Mouse (Mus musculus) kidney, postnatal 0 days (tissue): ENCODE measurements around the gene Topors. TPM values are rescaled to one million over a fixed set of nuclear protein-coding genes. Genes with fewer than 3 reads are reported as not detected.
"Not testable (repeated sequence)": the region's sequence is repeated elsewhere in the genome, so short reads cannot be mapped to it uniquely, and the experiment has no call there.

ENCODE experiments used
- ATAC-seq: fragments of 200-750 bp; cut with Nextera tagmentation; replicated peaks from 2 replicates; pipeline ENCODE4 v1.8.0; 2017; ENCODE audit warnings: low read depth, moderate number of reproducible peaks, moderate TSS enrichment, moderate library complexity; ENCODE audit not compliant: low FRiP score
- DNase-seq: peaks from one replicate; pipeline ENCODE4 v3.0.0-alpha.2; 2016; ENCODE audit warnings: low spot score
- H3K27ac ChIP-seq: fragments of 300-500 bp; sonication (generic); 2 replicates; pipeline ENCODE4 v1.5.1; 2014; ENCODE audit warnings: mild to moderate bottlenecking
- H3K27me3 ChIP-seq: fragments of 300-500 bp; sonication (generic); 2 replicates; pipeline ENCODE4 v1.6.1; 2014; ENCODE audit warnings: low read length, mixed read lengths; ENCODE audit not compliant: insufficient read depth
- H3K36me3 ChIP-seq: fragments of 300-500 bp; sonication (generic); 2 replicates; pipeline ENCODE4 v1.6.1; 2014; ENCODE audit warnings: low read length, mixed read lengths; ENCODE audit not compliant: insufficient read depth
- H3K4me1 ChIP-seq: fragments of 300-500 bp; sonication (generic); replicated peaks from 2 replicates; pipeline ENCODE4 v1.6.1; 2014; ENCODE audit warnings: antibody characterized with exemption, low read length, mixed read lengths; ENCODE audit not compliant: insufficient read depth
- H3K4me2 ChIP-seq: fragments of 300-500 bp; sonication (generic); 2 replicates; pipeline ENCODE4 v1.6.1; 2014; ENCODE audit warnings: mild to moderate bottlenecking, low read length, moderate library complexity, mixed read lengths
- H3K4me3 ChIP-seq: fragments of 300-500 bp; sonication (generic); replicated peaks from 2 replicates; pipeline ENCODE4 v1.5.1; 2014; ENCODE audit warnings: low read depth, low read length
- H3K9ac ChIP-seq: fragments of 300-500 bp; sonication (generic); 2 replicates; pipeline ENCODE4 v1.6.1; 2014; ENCODE audit warnings: low read depth, low read length
- H3K9me3 ChIP-seq: fragments of 300-500 bp; sonication (generic); replicated peaks from 2 replicates; pipeline ENCODE4 v1.6.1; 2016; ENCODE audit warnings: low read length, inconsistent platforms, mixed read lengths
- CTCF ChIP-seq: IDR thresholded peaks from 2 replicates; pipeline ENCODE4 v1.5.1; 2016; ENCODE audit warnings: antibody characterized with exemption, low read depth, mild to moderate bottlenecking, moderate library complexity
- WGBS: fragments of 180-500 bp; shearing (Covaris S2); extraction: QIAGEN DNeasy Blood & Tissue Kit; methylation state at CpG from one replicate; pipeline ENCODE4 v1.1.7; 2014; 5-methylcytosine and 5-hydroxymethylcytosine counted together
- polyA plus RNA-seq: library from polyadenylated mRNA; unstranded; fragments of >200 nt; fragmentation: Nextera tagmentation; extraction: Ambion mirVana; gene quantifications from 2 replicates; pipeline ENCODE4 v1.2.1, GENCODE M21; 2015

Gene Topors
- polyA plus RNA-seq, 1 experiment from 2014 or later = 30.8 TPM

DNA sequence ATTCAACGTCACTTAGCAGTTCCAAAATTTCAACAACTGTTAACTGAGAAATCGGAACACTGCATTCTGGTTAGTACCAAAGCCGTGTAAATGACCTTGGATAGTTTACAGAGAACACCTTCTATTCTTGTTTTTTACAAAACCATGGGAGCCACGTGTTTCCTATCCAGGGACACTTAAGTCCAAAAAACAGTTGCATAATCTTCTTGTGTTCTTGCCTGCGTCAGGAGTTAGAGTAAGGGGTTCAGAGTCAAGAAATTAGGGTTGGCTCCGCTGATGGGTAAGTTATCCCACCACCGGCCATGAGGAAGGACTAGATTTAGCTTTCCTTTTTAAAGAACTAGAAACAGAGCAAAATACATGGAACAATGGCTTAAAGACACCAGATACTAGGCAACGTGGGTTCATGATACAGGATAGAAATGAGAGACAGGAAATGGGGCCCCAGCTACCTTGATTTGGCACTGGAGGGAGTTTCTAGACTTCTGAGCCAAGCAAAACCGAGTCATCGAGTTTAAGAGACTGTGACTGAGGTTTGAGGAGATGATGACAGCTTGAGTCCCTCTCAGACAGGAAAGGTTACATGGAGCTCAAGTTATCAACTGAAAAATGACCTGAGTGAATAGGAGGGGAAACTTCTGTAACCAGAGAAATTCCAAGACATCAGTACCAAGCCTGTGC lies 32.9 kb upstream of the Topors start:
- H3K27ac ChIP-seq = no peak overlapping the region
- H3K4me3 ChIP-seq = no peak overlapping the region
- H3K27me3 ChIP-seq = no peaks in the 10 kb centered on the region
- WGBS = 69% methylated on average over 10 of the region's 10 CpGs
- ATAC-seq (no peak), DNase-seq (no peak)
- H3K4me2 ChIP-seq = no peak overlapping the region
- H3K9me3 ChIP-seq = no peaks in the 10 kb centered on the region
- H3K4me1 ChIP-seq = no peaks in the 10 kb centered on the region
- H3K9ac ChIP-seq = no peak overlapping the region
- no peaks in the 10 kb centered on the region for H3K36me3 ChIP-seq
- no peak for TF ChIP-seq CTCF

DNA sequence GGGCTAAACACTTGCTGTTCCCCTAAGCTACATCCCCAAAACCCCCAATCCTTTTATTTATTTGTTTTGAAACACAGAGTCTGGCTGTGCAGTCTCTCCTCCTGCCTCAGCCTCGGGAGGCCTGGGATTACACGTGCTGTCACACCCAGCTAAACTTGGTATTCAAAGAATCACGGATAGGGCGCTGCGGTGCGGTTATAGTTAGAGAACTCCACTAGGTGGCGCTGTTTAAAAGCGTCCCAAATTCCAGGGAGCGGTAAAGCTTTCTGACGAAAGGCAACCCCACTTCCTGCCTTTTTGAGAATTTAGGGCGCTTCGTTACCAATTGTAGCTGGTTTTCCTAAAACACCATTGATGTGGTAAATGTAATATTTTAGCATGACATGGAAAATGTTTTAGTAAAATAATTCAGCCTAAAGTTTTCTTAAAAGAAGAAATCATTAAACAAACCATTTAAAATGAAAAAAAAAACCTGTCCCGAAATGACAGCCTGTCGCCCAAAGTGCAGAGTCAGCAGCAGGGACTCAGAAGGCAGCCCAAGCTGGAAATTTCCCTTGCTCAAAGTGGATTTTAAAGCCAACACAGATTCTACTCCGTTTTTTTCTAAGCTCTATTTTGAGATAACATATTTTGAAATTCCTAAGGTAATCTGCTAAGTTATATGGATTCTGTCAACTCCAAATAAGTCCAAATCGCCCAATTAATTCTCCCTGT lies 31.6 kb upstream of the Topors start:
- Histone ChIP-seq H3K9ac (no peak overlapping the region), H3K4me1 (no peaks in the 10 kb centered on the region), H3K9me3 (no peaks in the 10 kb centered on the region), H3K27ac (no peak overlapping the region), H3K4me3 (no peak overlapping the region), H3K4me2 (peak overlapping the region; percentile 14), H3K27me3 (no peaks in the 10 kb centered on the region), H3K36me3 (no peaks in the 10 kb centered on the region)
- TF ChIP-seq CTCF = peak; percentile 95
- DNase-seq = peak; percentile 94
- WGBS = 10% methylated on average over 16 of the region's 16 CpGs
- ATAC-seq = peak; percentile 83

DNA sequence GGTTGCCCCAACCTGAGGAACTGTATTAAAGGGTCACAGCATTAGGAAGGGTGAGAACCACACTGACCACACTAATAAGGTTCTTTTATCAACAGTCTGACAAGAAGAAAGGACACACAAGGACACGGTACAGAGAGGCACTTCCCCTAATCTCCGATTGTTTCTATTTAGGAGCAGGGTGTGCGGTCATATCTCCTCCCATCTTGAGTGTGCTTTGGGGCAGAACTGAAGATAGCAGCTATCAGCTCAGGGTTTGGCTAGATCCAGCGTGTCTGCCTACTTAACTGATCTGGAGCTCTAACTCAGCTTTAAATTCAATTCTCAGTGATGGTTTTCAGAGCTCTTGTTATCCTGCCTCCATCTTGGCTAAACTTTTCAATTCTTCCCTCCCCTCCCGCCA lies 29.5 kb upstream of the Topors start:
- no peak for ATAC-seq
- 71% methylated on average over 5 of the region's 5 CpGs for WGBS
- Histone ChIP-seq H3K27ac (no peak overlapping the region), H3K36me3 (no peaks in the 10 kb centered on the region), H3K4me1 (no peaks in the 10 kb centered on the region), H3K9ac (no peak overlapping the region), H3K9me3 (no peaks in the 10 kb centered on the region), H3K4me3 (no peak overlapping the region), H3K4me2 (no peak overlapping the region), H3K27me3 (no peaks in the 10 kb centered on the region)
- DNase-seq = no peak
- no peak for TF ChIP-seq CTCF

DNA sequence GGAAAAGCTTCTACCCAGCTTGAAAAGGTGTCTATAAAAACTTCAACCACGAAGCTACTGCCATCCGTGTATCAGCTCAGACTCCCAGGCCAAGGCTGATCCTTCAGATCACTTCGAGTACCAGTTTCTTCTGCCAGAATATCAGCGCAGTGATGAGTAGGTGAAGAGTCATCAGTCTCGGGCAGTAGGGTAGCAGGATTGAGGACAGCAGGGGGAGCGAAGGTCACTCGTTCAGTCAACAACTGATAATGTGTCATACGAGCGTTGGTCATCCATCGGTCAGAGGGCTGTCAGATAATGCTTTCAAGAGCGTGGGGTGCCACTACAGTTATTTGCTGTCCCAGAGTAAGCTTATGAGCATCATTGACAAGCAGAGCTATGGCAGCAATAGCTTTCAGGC lies 21.9 kb upstream of the Topors start:
- 92% methylated on average over 11 of the region's 11 CpGs for WGBS
- not testable (repeated sequence) for H3K27ac ChIP-seq

DNA sequence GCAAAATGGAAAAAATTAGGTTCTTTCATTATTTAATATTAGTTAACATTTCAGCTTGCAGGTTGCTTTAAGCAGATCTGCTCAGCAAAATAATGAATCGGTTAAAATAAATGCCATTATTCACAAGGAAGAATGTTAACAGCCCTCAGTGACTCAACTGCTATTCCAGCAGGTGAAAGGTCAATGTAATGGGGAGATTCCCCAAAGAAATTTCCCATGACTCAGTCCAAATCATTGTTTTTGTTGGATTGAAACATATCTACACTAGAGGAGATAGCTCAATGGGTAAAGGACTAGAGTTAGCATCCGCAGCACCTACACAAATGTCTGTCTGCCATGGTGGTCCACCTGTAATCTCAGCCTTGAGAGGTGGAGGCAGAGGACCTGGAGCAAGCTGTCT lies 19.4 kb upstream of the Topors start:
- TF ChIP-seq CTCF = no peak
- H3K4me2 ChIP-seq = no peak overlapping the region
- no peak overlapping the region for H3K4me3 ChIP-seq
- no peaks in the 10 kb centered on the region for H3K4me1 ChIP-seq
- WGBS = 80% methylated on average over 2 of the region's 2 CpGs
- H3K27ac ChIP-seq = no peak overlapping the region
- H3K9ac ChIP-seq = no peak overlapping the region
- H3K36me3 ChIP-seq = no peaks in the 10 kb centered on the region
- H3K27me3 ChIP-seq = no peaks in the 10 kb centered on the region
- no peak for ATAC-seq
- no peak for DNase-seq
- no peaks in the 10 kb centered on the region for H3K9me3 ChIP-seq

More for the DNA sequence above, 21.9 kb upstream of the Topors start:
- not testable (repeated sequence) for H3K4me1 ChIP-seq, H3K36me3 ChIP-seq, ATAC-seq, H3K4me2 ChIP-seq, H3K9me3 ChIP-seq, H3K9ac ChIP-seq, DNase-seq, H3K27me3 ChIP-seq, H3K4me3 ChIP-seq

DNA sequence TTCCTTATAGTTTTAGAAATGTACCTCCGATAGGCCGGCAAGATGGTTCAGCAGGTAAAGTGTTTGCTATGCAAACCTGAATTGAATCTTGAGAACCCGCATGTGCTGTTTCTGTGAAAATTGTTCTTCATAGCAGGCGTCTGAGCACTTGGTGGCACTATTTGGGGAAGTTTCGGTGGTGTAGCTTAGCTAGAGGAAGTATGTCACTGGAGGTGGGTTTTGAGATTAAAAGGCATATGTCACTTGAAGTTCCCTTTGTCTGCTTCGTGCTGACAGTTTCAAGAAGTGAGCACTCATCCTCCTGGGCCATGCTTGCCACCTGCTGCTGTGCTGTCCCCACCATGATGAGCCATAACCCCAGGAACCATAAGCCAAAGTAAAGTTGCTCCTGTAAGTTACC lies 17.8 kb upstream of the Topors start:
- no peaks in the 10 kb centered on the region for H3K27me3 ChIP-seq
- no peak overlapping the region for H3K4me3 ChIP-seq
- H3K9ac ChIP-seq = no peak overlapping the region
- H3K4me1 ChIP-seq = no peaks in the 10 kb centered on the region
- H3K9me3 ChIP-seq = no peaks in the 10 kb centered on the region
- H3K4me2 ChIP-seq = no peak overlapping the region
- 82% methylated on average over 6 of the region's 6 CpGs for WGBS
- DNase-seq (no peak), ATAC-seq (no peak)
- no peaks in the 10 kb centered on the region for H3K36me3 ChIP-seq
- no peak for TF ChIP-seq CTCF
- H3K27ac ChIP-seq = no peak overlapping the region

DNA sequence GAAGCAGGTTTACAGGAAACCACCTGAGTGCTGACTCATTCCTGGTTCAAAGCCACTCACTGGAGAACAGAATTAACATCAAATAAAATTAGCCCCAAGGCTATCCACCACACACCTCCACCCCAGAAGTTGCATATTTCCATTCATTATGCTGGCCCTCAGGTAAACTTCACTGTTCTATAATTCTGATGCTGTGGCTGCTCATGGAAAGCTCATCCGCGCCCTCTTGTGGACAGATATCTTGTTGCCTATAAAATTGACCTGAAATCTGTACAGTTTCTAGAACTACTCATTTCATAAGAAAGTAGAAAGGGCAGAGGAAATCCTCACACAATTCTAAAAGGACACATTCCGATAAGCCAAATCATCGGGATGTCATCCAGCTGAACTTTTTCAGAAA lies 15.9 kb upstream of the Topors start:
- Histone ChIP-seq H3K27me3 (no peaks in the 10 kb centered on the region), H3K4me2 (no peak overlapping the region), H3K9ac (no peak overlapping the region), H3K4me3 (no peak overlapping the region), H3K4me1 (no peaks in the 10 kb centered on the region), H3K9me3 (no peaks in the 10 kb centered on the region), H3K36me3 (no peaks in the 10 kb centered on the region), H3K27ac (no peak overlapping the region)
- WGBS = 17% methylated on average over 4 of the region's 4 CpGs
- ATAC-seq (no peak), DNase-seq (peak; percentile 85)
- peak; percentile 93 for TF ChIP-seq CTCF
